Mouse (Mus musculus) CD4-positive helper T cell, adult 2 months (primary cell): ENCODE data around the gene Ccdc117.
A peak's percentile ranks its signal among the peaks of the same experiment; 100 is the strongest.

ENCODE experiments used
- DNase-seq: peaks from one replicate; pipeline ENCODE4 v3.0.0-alpha.2; 2012; ENCODE audit warnings: low read depth, missing footprints, low spot score

Ccdc117 gene

GRCm38 (mm10) chr11:5533108-5533507 is 8.9 kb downstream of the Ccdc117 start:
- no peak for DNase-seq

- no peak for DNase-seq
Measured at GRCm38 (mm10) chr11:5530717-5531116, 11.3 kb downstream of the Ccdc117 start.

GRCm38 (mm10) chr11:5530172-5530571 is 11.8 kb downstream of the Ccdc117 start:
- DNase-seq = no peak

- no peak for DNase-seq
Measured at GRCm38 (mm10) chr11:5528841-5529240, 13.1 kb downstream of the Ccdc117 start.

GRCm38 (mm10) chr11:5527865-5528523 is 14.0 kb downstream of the Ccdc117 start:
- no peak for DNase-seq

GRCm38 (mm10) chr11:5526573-5527439 is 15.2 kb downstream of the Ccdc117 start:
- DNase-seq = no peak

- DNase-seq = no peak
Measured at GRCm38 (mm10) chr11:5525418-5525817, 16.6 kb downstream of the Ccdc117 start.

GRCm38 (mm10) chr11:5522798-5523415 is 19.1 kb downstream of the Ccdc117 start:
- no peak for DNase-seq

GRCm38 (mm10) chr11:5521516-5522291 is 20.3 kb downstream of the Ccdc117 start:
- peak; percentile 75 for DNase-seq

GRCm38 (mm10) chr11:5521266-5521515 is 20.8 kb downstream of the Ccdc117 start:
- DNase-seq = no peak

GRCm38 (mm10) chr11:5520412-5521265 is 21.3 kb downstream of the Ccdc117 start, which contains the start of gene Xbp1:
TSS of gene Xbp1 (plus strand) at chr11:5520659.
- peak; percentile 93 for DNase-seq

- no peak for DNase-seq
Measured at GRCm38 (mm10) chr11:5519681-5520080, 22.3 kb downstream of the Ccdc117 start.

- peak; percentile 65 for DNase-seq
Measured at GRCm38 (mm10) chr11:5517346-5517745, 24.6 kb downstream of the Ccdc117 start.

- no peak for DNase-seq
Measured at GRCm38 (mm10) chr11:5516617-5517016, 25.4 kb downstream of the Ccdc117 start.

GRCm38 (mm10) chr11:5516151-5516550 is 25.8 kb downstream of the Ccdc117 start:
- no peak for DNase-seq

GRCm38 (mm10) chr11:5515655-5516054 is 26.3 kb downstream of the Ccdc117 start:
- no peak for DNase-seq

GRCm38 (mm10) chr11:5515196-5515595 is 26.8 kb downstream of the Ccdc117 start:
- DNase-seq = no peak

GRCm38 (mm10) chr11:5514091-5514490 is 27.9 kb downstream of the Ccdc117 start:
- DNase-seq = no peak

GRCm38 (mm10) chr11:5512961-5513360 is 29.0 kb downstream of the Ccdc117 start:
- no peak for DNase-seq

- no peak for DNase-seq
Measured at GRCm38 (mm10) chr11:5512099-5512725, 29.8 kb downstream of the Ccdc117 start.
